Mouse (Mus musculus) frontal cortex, adult (tissue): ENCODE results near the gene Cd46.
A peak's percentile ranks its signal among the peaks of the same experiment; 100 is the strongest.

Experiments
- ATAC-seq: cut with Nextera tagmentation; 2 replicates; pipeline ENCODE4 v1.9.2; 2017; ENCODE audit warnings: mild to moderate bottlenecking, moderate library complexity, mixed read lengths; ENCODE audit not compliant: low TSS enrichment

Cd46 gene

GRCm38 (mm10) chr1:195018089-195018999 is 73.7 kb downstream of the Cd46 start:
- ATAC-seq = peak; percentile 72

- ATAC-seq = no peak; the same call in 1 of the 2 replicates
Measured at GRCm38 (mm10) chr1:195017626-195018025, 74.4 kb downstream of the Cd46 start.

- ATAC-seq = peak; percentile 41
Measured at GRCm38 (mm10) chr1:195016811-195017501, 75.1 kb downstream of the Cd46 start.

GRCm38 (mm10) chr1:195015281-195015680 is 76.8 kb downstream of the Cd46 start:
- ATAC-seq = no peak

DNA sequence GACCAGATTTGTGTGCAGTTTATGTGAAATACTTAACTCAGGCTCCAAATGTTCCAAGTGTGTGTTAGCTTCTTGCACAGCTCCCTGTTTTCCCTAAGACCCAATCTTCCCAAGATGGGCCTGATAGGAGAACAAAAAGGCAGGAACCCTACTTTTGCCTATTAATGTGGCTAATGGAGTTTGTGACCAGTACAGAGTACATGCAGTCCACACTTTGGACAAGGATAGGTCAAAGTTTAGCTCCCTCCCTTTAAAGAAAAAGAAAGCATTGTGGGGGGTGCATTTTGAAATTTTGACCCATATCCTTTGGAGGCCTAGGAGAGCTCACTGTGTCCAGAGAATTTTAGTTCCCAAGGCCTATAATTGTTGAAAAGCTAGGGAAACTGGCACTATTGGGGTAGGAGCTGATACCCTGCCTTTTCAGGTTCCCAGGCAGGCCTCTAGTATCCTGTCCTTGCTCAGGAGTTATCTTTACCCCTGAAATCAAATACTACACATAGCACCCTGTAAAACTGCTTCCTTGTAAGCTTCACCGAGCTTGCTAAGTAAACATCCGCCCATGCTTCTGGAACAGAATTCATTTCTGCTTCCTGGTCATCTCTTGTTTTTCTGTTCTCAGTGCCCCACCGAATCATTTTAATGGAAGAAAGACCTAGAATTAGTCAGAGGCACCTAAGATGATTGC is 77.7 kb downstream of the Cd46 start:
- no peak for ATAC-seq

GRCm38 (mm10) chr1:195012531-195012930 is 79.5 kb downstream of the Cd46 start:
- no peak for ATAC-seq

DNA sequence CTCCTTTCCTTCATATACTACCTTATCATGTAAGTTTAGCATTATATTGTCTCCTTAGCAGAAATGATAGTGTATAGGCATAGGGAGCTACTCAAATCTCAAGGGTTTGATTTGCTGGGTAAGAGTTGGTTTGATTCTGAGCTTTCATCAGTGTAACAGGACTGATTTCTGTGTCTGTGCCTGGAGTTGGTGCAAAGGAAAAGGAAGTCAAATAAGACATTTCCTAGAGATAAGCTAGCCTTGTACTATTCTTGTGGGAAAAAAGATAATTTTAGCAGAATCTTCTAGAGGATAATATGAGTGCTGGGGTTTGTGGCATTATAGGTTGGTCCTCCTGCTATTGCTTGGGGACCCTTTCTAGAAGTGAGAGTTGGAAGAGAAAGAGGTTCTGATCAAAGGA is 85.8 kb downstream of the Cd46 start:
- ATAC-seq = no peak

GRCm38 (mm10) chr1:195004194-195004593 is 87.9 kb downstream of the Cd46 start:
- ATAC-seq = no peak

GRCm38 (mm10) chr1:195003328-195003727 is 88.7 kb downstream of the Cd46 start:
- peak; percentile 77 for ATAC-seq

- ATAC-seq = no peak
Measured at GRCm38 (mm10) chr1:194998396-194998795, 93.7 kb downstream of the Cd46 start.

DNA sequence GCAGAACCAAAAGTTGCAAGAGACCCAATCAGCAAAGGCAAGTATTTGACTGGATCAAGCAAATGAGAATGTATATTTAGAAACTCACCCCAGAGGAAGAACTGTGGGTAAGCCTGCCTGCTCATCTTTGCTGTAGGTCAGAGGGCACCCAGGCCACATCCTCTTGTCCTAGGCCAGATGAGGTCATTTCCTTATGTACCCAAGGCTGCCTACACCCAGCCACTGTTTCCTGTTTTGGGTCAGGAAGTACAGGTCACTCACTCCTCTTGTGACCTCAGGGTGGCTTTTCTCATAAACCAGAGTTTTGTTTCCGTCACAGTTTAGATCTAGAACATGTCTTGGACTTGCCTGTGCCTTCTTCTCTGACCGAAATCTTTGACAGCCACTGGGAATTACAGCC is 96.9 kb downstream of the Cd46 start:
- ATAC-seq = no peak

DNA sequence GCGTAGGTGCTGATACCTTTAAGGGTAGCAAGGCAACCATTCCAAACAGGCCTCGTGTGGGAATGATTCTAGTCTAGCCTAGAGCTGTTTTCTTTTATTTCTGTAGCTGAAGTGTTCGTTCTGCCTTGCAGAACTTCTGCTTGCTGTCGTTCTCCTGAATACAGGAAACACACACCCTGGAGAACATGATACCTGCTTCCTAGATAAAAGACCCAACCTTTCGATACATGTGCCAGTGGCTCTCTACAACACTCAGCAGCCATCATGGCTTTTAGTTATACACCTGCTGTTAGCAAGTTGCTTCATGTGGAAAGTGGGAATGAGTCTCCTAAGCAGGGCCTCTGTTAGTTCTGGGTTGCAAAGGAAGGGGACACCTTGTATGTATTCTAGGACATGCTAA is 97.8 kb downstream of the Cd46 start:
- ATAC-seq = no peak

DNA sequence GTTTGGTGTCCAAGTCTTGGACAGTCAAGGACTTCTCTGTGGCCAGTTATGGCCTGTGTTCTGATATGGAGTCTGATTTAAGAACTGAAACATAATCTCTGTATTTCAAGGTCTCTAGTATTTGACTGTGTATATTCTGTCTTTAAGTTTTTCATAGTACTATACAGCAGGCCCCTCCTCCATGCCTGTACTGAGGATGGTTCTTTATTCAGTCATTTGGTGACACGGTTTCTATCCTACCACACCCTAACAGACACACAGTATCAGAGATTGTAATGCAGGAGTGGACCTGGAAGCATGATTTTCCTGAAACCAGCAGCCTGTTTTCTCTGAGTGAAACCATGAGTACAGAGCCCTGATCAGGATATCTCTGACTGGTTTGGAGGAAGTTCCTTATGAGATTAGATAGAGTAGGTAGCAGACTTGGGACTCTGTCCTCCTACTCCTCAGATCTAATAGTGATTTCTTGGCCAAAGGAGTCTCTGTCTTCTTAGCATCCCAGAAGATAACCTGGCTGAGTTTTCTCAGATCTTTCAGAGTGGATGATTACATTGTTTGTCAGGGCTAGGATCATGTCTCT is 98.5 kb downstream of the Cd46 start:
- no peak for ATAC-seq

GRCm38 (mm10) chr1:194992589-194993317 is 99.3 kb downstream of the Cd46 start:
- ATAC-seq = no peak

- ATAC-seq = no peak
Measured at GRCm38 (mm10) chr1:194991654-194992053, 100.4 kb downstream of the Cd46 start.

- no peak for ATAC-seq
Measured at GRCm38 (mm10) chr1:194990976-194991375, 101.1 kb downstream of the Cd46 start.

GRCm38 (mm10) chr1:194989024-194989423 is 103.0 kb downstream of the Cd46 start:
- ATAC-seq = no peak
